Mouse (Mus musculus) ES-Bruce4 (cell line): ENCODE data around the gene Acoxl. TPM values are rescaled to one million over a fixed set of nuclear protein-coding genes. Genes with fewer than 3 reads are reported as not detected.

Experiments
- H3K27ac ChIP-seq: 2 replicates; pipeline ENCODE4 v1.5.1; 2012; ENCODE audit warnings: low read length, inconsistent platforms; ENCODE audit not compliant: insufficient read depth
- H3K27me3 ChIP-seq: 2 replicates; pipeline ENCODE4 v1.6.1; 2012; ENCODE audit warnings: mild to moderate bottlenecking, low read length, inconsistent platforms; ENCODE audit not compliant: control insufficient read depth, poor library complexity, insufficient read depth, severe bottlenecking
- H3K36me3 ChIP-seq: 2 replicates; pipeline ENCODE4 v1.6.1; 2012; ENCODE audit warnings: inconsistent platforms, mild to moderate bottlenecking, low read length, moderate library complexity; ENCODE audit not compliant: control insufficient read depth, poor library complexity, insufficient read depth, severe bottlenecking
- H3K4me1 ChIP-seq: one replicate; pipeline ENCODE4 v1.8.1; 2011; ENCODE audit warnings: low read length; ENCODE audit not compliant: control insufficient read depth, insufficient read depth
- H3K4me3 ChIP-seq: 2 replicates; pipeline ENCODE4 v1.5.1; 2011; ENCODE audit warnings: low read depth, mild to moderate bottlenecking, low read length
- H3K9ac ChIP-seq: 2 replicates; pipeline ENCODE4 v1.6.1; 2012; ENCODE audit warnings: low read depth, mild to moderate bottlenecking, inconsistent platforms; ENCODE audit not compliant: poor library complexity, severe bottlenecking
- H3K9me3 ChIP-seq: replicated peaks from 2 replicates; pipeline ENCODE4 v1.6.1; 2012; ENCODE audit warnings: mild to moderate bottlenecking, low read length, inconsistent platforms; ENCODE audit not compliant: control insufficient read depth, poor library complexity, insufficient read depth, severe bottlenecking
- CTCF ChIP-seq: IDR thresholded peaks from one replicate; pipeline ENCODE4 v1.8.1; 2011; ENCODE audit warnings: low read depth, low read length
- EP300 ChIP-seq: IDR thresholded peaks from 2 replicates; pipeline ENCODE4 v1.6.1; 2011; ENCODE audit warnings: low read depth, low read length; ENCODE audit not compliant: insufficient read depth
- POLR2A ChIP-seq: IDR thresholded peaks from one replicate; pipeline ENCODE4 v1.8.1; 2011; ENCODE audit warnings: low read length; ENCODE audit not compliant: insufficient read depth
- polyA plus RNA-seq: library from polyadenylated mRNA; stranded (reverse); fragments of >200 nt; gene quantifications from 2 replicates; pipeline ENCODE4 v1.2.4, GENCODE M21; 2011; ENCODE audit warnings: low read depth; ENCODE audit not compliant: missing spikeins, insufficient read depth, insufficient read length

Gene Acoxl
- polyA plus RNA-seq, 1 experiment, result not detected

GRCm38 (mm10) chr2:128134948-128135347, 296.3 kb downstream of the Acoxl start:
- H3K4me1 ChIP-seq, result peaks cover 8% of the 10 kb centered on the region
- no peak overlapping the region for H3K4me3 ChIP-seq
- no peak for TF ChIP-seq EP300
- no peak for TF ChIP-seq POLR2A
- TF ChIP-seq CTCF, result no peak
- no peak overlapping the region for H3K9ac ChIP-seq
- H3K9me3 ChIP-seq, result peaks cover 12% of the 10 kb centered on the region; the same call in 1 of the 2 replicates
- H3K27me3 ChIP-seq, result no peaks in the 10 kb centered on the region
- H3K36me3 ChIP-seq, result peaks cover 47% of the 10 kb centered on the region
- H3K27ac ChIP-seq, result no peak overlapping the region

DNA sequence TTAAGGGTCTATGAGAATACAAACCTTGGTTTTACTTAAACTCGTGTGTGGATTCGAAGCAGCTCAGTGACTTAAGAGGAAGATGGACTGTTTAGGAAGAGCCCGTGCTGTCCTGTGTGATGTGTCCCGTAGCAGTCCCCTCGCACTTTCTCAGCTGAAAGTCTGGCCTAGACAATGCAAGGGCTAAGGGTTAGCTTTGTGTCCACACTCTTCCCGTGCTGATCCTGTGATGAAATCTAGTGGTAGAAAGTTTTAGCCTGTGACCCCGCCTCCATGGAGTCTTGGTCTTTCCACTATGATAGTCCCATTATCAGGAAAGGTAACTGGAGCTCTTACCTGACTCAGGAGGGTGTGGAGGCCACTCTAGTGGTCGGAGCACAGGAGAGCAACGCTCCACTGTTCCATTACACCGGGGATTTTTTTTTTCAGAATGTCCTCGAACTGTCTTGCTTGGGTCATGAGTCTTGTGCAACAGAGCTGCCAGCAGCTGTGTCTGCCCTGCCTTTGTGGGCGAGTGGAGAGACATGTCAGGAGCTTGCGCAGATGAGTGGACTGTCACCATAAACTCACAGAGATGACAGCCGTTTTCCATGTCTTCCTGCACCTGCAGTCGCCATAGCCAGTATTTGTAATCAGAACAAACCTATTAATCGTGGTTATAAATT, 298.2 kb downstream of the Acoxl start:
- Histone ChIP-seq H3K27ac (no peak overlapping the region), H3K9me3 (peaks cover 12% of the 10 kb centered on the region; the same call in 1 of the 2 replicates), H3K4me3 (no peak overlapping the region), H3K9ac (no peak overlapping the region), H3K4me1 (peaks cover 7% of the 10 kb centered on the region), H3K27me3 (no peaks in the 10 kb centered on the region), H3K36me3 (peaks cover 35% of the 10 kb centered on the region)
- TF ChIP-seq POLR2A (no peak), EP300 (no peak), CTCF (no peak)

GRCm38 (mm10) chr2:128137480-128138276, 299.0 kb downstream of the Acoxl start:
- peaks cover 7% of the 10 kb centered on the region for H3K4me1 ChIP-seq
- no peaks in the 10 kb centered on the region for H3K27me3 ChIP-seq
- no peak overlapping the region for H3K27ac ChIP-seq
- no peak overlapping the region for H3K9ac ChIP-seq
- peaks cover 12% of the 10 kb centered on the region; the same call in 1 of the 2 replicates for H3K9me3 ChIP-seq
- no peak overlapping the region for H3K4me3 ChIP-seq
- H3K36me3 ChIP-seq, result peaks cover 33% of the 10 kb centered on the region
- TF ChIP-seq CTCF, result no peak
- TF ChIP-seq EP300, result no peak
- no peak for TF ChIP-seq POLR2A

GRCm38 (mm10) chr2:128138924-128139323, 300.2 kb downstream of the Acoxl start:
- Histone ChIP-seq H3K9ac (no peak overlapping the region), H3K4me1 (peaks cover 7% of the 10 kb centered on the region), H3K9me3 (peaks cover 12% of the 10 kb centered on the region; the same call in 1 of the 2 replicates), H3K27me3 (no peaks in the 10 kb centered on the region), H3K27ac (no peak overlapping the region), H3K36me3 (peaks cover 37% of the 10 kb centered on the region), H3K4me3 (no peak overlapping the region)
- TF ChIP-seq POLR2A (no peak), EP300 (no peak), CTCF (no peak)

- Histone ChIP-seq H3K9ac (no peak overlapping the region), H3K4me3 (no peak overlapping the region), H3K9me3 (peaks cover 8% of the 10 kb centered on the region; the same call in 1 of the 2 replicates), H3K4me1 (peaks cover 7% of the 10 kb centered on the region), H3K36me3 (peaks cover 30% of the 10 kb centered on the region), H3K27me3 (no peaks in the 10 kb centered on the region), H3K27ac (no peak overlapping the region)
- TF ChIP-seq EP300 (no peak), POLR2A (no peak), CTCF (no peak)
These were observed 301.1 kb downstream of the Acoxl start for GRCm38 (mm10) chr2:128139781-128140180.
